Mouse (Mus musculus): ENCODE results near the gene Nynrin. TPM values are rescaled to one million over a fixed set of nuclear protein-coding genes. Genes with fewer than 3 reads are reported as not detected.

Nynrin gene
- total and polyA plus RNA-seq, 3 experiments: 3.0 to 5.6 (median 4.2) TPM

- H3K9me3 ChIP-seq (replicated peaks): no peaks in the 10 kb centered on the region
- DNase-seq (ENCODE audit: low spot score): peak; percentile 33
- TF ChIP-seq TAL1 (conservative IDR thresholded peaks at IDR 0.05; ENCODE audit: low read depth, low read length) (no peak), GATA2 (IDR thresholded peaks at IDR 0.05; ENCODE audit: borderline replicate concordance, low read depth, low read length) (no peak), GATA1 (IDR thresholded peaks at IDR 0.05; ENCODE audit: borderline replicate concordance, low read length) (no peak), CTCF (IDR thresholded peaks at IDR 0.05; ENCODE audit: low read depth, low read length) (no peak), POLR2AphosphoS5 (IDR thresholded peaks at IDR 0.05; ENCODE audit: insufficient replicate concordance, low read depth, low read length) (no peak)
- H3K4me1 ChIP-seq (ENCODE audit: insufficient read depth, low read depth, low read length): peaks cover 71% of the 10 kb centered on the region
- peaks cover 2% of the 10 kb centered on the region; the same call in 1 of the 2 replicates for H3K27me3 ChIP-seq (ENCODE audit: insufficient read depth, low read length)
- no peak for ATAC-seq (ENCODE audit: extremely low read depth, insufficient number of reproducible peaks, low FRiP score, poor library complexity, severe bottlenecking)
- H3K36me3 ChIP-seq (replicated peaks): peaks cover 47% of the 10 kb centered on the region
- H3K4me3 ChIP-seq (ENCODE audit: low read depth, low read length): peak overlapping the region; percentile 75
Observed at GRCm38 (mm10) chr14:55885114-55885790, 31.4 kb downstream of the Nynrin start.

- ATAC-seq (ENCODE audit: extremely low read depth, insufficient number of reproducible peaks, low FRiP score, poor library complexity, severe bottlenecking) (0 out of 2 replicates have a peak, but pooled peaks have one; percentile 36), DNase-seq (ENCODE audit: low spot score) (peak; percentile 76)
- H3K4me3 ChIP-seq (ENCODE audit: low read depth, low read length): peak overlapping the region; percentile 75
- H3K27me3 ChIP-seq (ENCODE audit: insufficient read depth, low read length): peaks cover 2% of the 10 kb centered on the region; the same call in 1 of the 2 replicates
- H3K4me1 ChIP-seq (ENCODE audit: insufficient read depth, low read depth, low read length): peaks cover 72% of the 10 kb centered on the region
- no peaks in the 10 kb centered on the region for H3K9me3 ChIP-seq (replicated peaks)
- TF ChIP-seq GATA1 (IDR thresholded peaks at IDR 0.05; ENCODE audit: borderline replicate concordance, low read length) (no peak), POLR2AphosphoS5 (IDR thresholded peaks at IDR 0.05; ENCODE audit: insufficient replicate concordance, low read depth, low read length) (no peak), TAL1 (conservative IDR thresholded peaks at IDR 0.05; ENCODE audit: low read depth, low read length) (no peak), CTCF (IDR thresholded peaks at IDR 0.05; ENCODE audit: low read depth, low read length) (no peak), GATA2 (IDR thresholded peaks at IDR 0.05; ENCODE audit: borderline replicate concordance, low read depth, low read length) (no peak)
- H3K36me3 ChIP-seq (replicated peaks): peaks cover 52% of the 10 kb centered on the region
Observed at GRCm38 (mm10) chr14:55885791-55886271, 32.0 kb downstream of the Nynrin start.

GRCm38 (mm10) chr14:55886571-55887382, 33.0 kb downstream of the Nynrin start:
- Histone ChIP-seq H3K4me3 (ENCODE audit: low read depth, low read length) (peak overlapping the region; percentile 75; the same call in 1 of the 2 replicates), H3K27me3 (ENCODE audit: insufficient read depth, low read length) (peaks cover 2% of the 10 kb centered on the region; the same call in 1 of the 2 replicates), H3K9me3 (replicated peaks) (no peaks in the 10 kb centered on the region), H3K36me3 (replicated peaks) (peaks cover 62% of the 10 kb centered on the region), H3K4me1 (ENCODE audit: insufficient read depth, low read depth, low read length) (peaks cover 68% of the 10 kb centered on the region)
- TF ChIP-seq POLR2AphosphoS5 (IDR thresholded peaks at IDR 0.05; ENCODE audit: insufficient replicate concordance, low read depth, low read length) (no peak), GATA1 (IDR thresholded peaks at IDR 0.05; ENCODE audit: borderline replicate concordance, low read length) (no peak), CTCF (IDR thresholded peaks at IDR 0.05; ENCODE audit: low read depth, low read length) (no peak), TAL1 (conservative IDR thresholded peaks at IDR 0.05; ENCODE audit: low read depth, low read length) (no peak), GATA2 (IDR thresholded peaks at IDR 0.05; ENCODE audit: borderline replicate concordance, low read depth, low read length) (no peak)
- no peak for DNase-seq (ENCODE audit: low spot score)
- no peak for ATAC-seq (ENCODE audit: extremely low read depth, insufficient number of reproducible peaks, low FRiP score, poor library complexity, severe bottlenecking)

GRCm38 (mm10) chr14:55897671-55898070, 43.9 kb downstream of the Nynrin start:
- Histone ChIP-seq H3K4me1 (ENCODE audit: insufficient read depth, low read depth, low read length) (peaks cover 34% of the 10 kb centered on the region), H3K9me3 (replicated peaks) (no peaks in the 10 kb centered on the region), H3K27me3 (ENCODE audit: insufficient read depth, low read length) (no peaks in the 10 kb centered on the region), H3K4me3 (ENCODE audit: low read depth, low read length) (no peak overlapping the region), H3K36me3 (replicated peaks) (peaks cover 74% of the 10 kb centered on the region)
- no peak for TF ChIP-seq POLR2AphosphoS5 (IDR thresholded peaks at IDR 0.05; ENCODE audit: insufficient replicate concordance, low read depth, low read length)
- no peak for TF ChIP-seq GATA2 (IDR thresholded peaks at IDR 0.05; ENCODE audit: borderline replicate concordance, low read depth, low read length)
- TF ChIP-seq GATA1 (IDR thresholded peaks at IDR 0.05; ENCODE audit: borderline replicate concordance, low read length): no peak
- no peak for TF ChIP-seq TAL1 (conservative IDR thresholded peaks at IDR 0.05; ENCODE audit: low read depth, low read length)
- no peak for TF ChIP-seq CTCF (IDR thresholded peaks at IDR 0.05; ENCODE audit: low read depth, low read length)
- ATAC-seq (ENCODE audit: extremely low read depth, insufficient number of reproducible peaks, low FRiP score, poor library complexity, severe bottlenecking) (no peak), DNase-seq (ENCODE audit: low spot score) (no peak)

GRCm38 (mm10) chr14:55898947-55899346, 45.1 kb downstream of the Nynrin start:
- DNase-seq (ENCODE audit: low spot score) (no peak), ATAC-seq (ENCODE audit: extremely low read depth, insufficient number of reproducible peaks, low FRiP score, poor library complexity, severe bottlenecking) (no peak)
- Histone ChIP-seq H3K4me1 (ENCODE audit: insufficient read depth, low read depth, low read length) (peaks cover 39% of the 10 kb centered on the region), H3K4me3 (ENCODE audit: low read depth, low read length) (no peak overlapping the region), H3K36me3 (replicated peaks) (peaks cover 63% of the 10 kb centered on the region), H3K27me3 (ENCODE audit: insufficient read depth, low read length) (no peaks in the 10 kb centered on the region; the same call in 1 of the 2 replicates), H3K9me3 (replicated peaks) (no peaks in the 10 kb centered on the region)
- TF ChIP-seq TAL1 (conservative IDR thresholded peaks at IDR 0.05; ENCODE audit: low read depth, low read length) (no peak), GATA2 (IDR thresholded peaks at IDR 0.05; ENCODE audit: borderline replicate concordance, low read depth, low read length) (no peak), GATA1 (IDR thresholded peaks at IDR 0.05; ENCODE audit: borderline replicate concordance, low read length) (no peak), POLR2AphosphoS5 (IDR thresholded peaks at IDR 0.05; ENCODE audit: insufficient replicate concordance, low read depth, low read length) (no peak), CTCF (IDR thresholded peaks at IDR 0.05; ENCODE audit: low read depth, low read length) (no peak)
